20 mouse cellular contexts compared by ENCODE assay signal in the genomic region with DNA sequence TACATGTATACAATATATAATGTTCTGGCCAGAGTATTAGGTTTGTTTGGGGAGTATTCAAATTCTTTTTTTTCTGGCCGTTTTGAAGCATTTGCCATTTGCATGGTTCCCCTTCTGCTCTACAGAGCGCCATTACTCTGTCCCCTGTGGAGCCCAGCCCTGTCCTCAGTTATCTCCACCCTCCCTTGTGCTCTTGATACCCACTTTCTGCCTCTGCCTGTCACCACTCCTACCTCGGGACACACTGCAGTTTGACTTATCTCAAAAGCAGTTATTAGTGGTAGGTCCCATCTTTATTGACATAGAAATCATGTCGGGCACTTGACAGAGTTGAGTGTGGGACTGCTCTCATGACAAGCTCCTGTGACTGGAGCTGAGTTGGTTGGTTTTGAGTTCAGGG. TPM values are rescaled to one million over a fixed set of nuclear protein-coding genes. Genes with fewer than 3 reads are reported as not detected.
DNase-seq lines count a peak whose midpoint lies in the region; ATAC-seq lines count a peak whose summit lies in the region.
"Had no signal": no experiment of that assay in that cellular context is flagged by ENCODE, and none has a peak within 500 bp of the region (broad histone marks: within the 10 kb centered on the region; RNA-seq: fewer than 3 reads in every experiment).

No protein-coding gene starts in this region.

- peaks cover 5% of the 10 kb centered on the region; the same call in 1 of the 2 replicates for H3K9me3 ChIP-seq in heart, embryonic 13.5 days
- H3K9me3 ChIP-seq in heart, embryonic 16.5 days (replicated peaks; ENCODE audit: control insufficient read depth, low read length): no peaks in the 10 kb centered on the region; the same call in 1 of the 2 replicates
- H3K9me3 ChIP-seq: embryonic facial prominence, embryonic 13.5 days; embryonic facial prominence, embryonic 15.5 days; forebrain, embryonic 10.5 days; forebrain, embryonic 12.5 days had no signal

- 48% methylated on average over 4 of the region's 4 CpGs for WGBS in heart, embryonic 13.5 days
- WGBS in heart, embryonic 16.5 days: 54% methylated on average over 4 of the region's 4 CpGs

- DNase-seq in heart, postnatal 4 days: no peak
- no peak for DNase-seq in heart, adult 8-10 months (ENCODE audit: low spot score)
- DNase-seq: adrenal gland, adult 2 months; adrenal gland, postnatal 25 days; cerebellum, adult 11 months; cerebellum, adult 18-20 months; cerebellum, adult 8-10 months; cerebellum, adult 9-11 months; cerebellum, postnatal 14 days; cerebellum, postnatal 36 days; embryo, embryonic 11 days had no signal

- no peak overlapping the region for H3K4me3 ChIP-seq in heart, embryonic 13.5 days
- H3K4me3 ChIP-seq in heart, embryonic 16.5 days (ENCODE audit: low read length): no peak overlapping the region
- H3K4me3 ChIP-seq: embryonic facial prominence, embryonic 13.5 days; embryonic facial prominence, embryonic 15.5 days; erythroblast, embryonic 14.5 days; forebrain, embryonic 10.5 days; forebrain, embryonic 12.5 days had no signal

- H3K27me3 ChIP-seq in heart, embryonic 13.5 days (replicated peaks): no peaks in the 10 kb centered on the region
- no peaks in the 10 kb centered on the region for H3K27me3 ChIP-seq in heart, embryonic 16.5 days (ENCODE audit: control insufficient read depth, insufficient read depth, low read length)
- H3K27me3 ChIP-seq: embryonic facial prominence, embryonic 13.5 days; embryonic facial prominence, embryonic 15.5 days; forebrain, embryonic 12.5 days had no signal

- 0 out of 2 replicates have a peak overlapping the region, but pooled peaks have one; percentile 32 for H3K27ac ChIP-seq in heart, embryonic 13.5 days (replicated peaks)
- no peak overlapping the region for H3K27ac ChIP-seq in heart, embryonic 16.5 days (ENCODE audit: low read length)
- H3K27ac ChIP-seq: embryonic facial prominence, embryonic 13.5 days; embryonic facial prominence, embryonic 15.5 days; forebrain, embryonic 10.5 days; forebrain, embryonic 12.5 days had no signal

- H3K4me1 ChIP-seq in heart, embryonic 13.5 days: peaks cover 3% of the 10 kb centered on the region
- H3K4me1 ChIP-seq in heart, embryonic 16.5 days (ENCODE audit: control insufficient read depth, insufficient read depth, low read length): no peaks in the 10 kb centered on the region
- H3K4me1 ChIP-seq: embryonic facial prominence, embryonic 13.5 days; embryonic facial prominence, embryonic 15.5 days; forebrain, embryonic 10.5 days; forebrain, embryonic 12.5 days had no signal

- ATAC-seq in heart, embryonic 13.5 days (ENCODE audit: extremely low read depth, insufficient number of reproducible peaks, low FRiP score, low TSS enrichment): no peak
- peak; percentile 70 for ATAC-seq in heart, embryonic 16.5 days (replicated peaks; ENCODE audit: extremely low read depth, insufficient read depth, low FRiP score)
- ATAC-seq: forebrain, embryonic 14.5 days; forebrain, embryonic 16.5 days had no signal

- H3K36me3 ChIP-seq in heart, embryonic 13.5 days: peaks cover 94% of the 10 kb centered on the region
- H3K36me3 ChIP-seq in heart, embryonic 16.5 days (ENCODE audit: control insufficient read depth, insufficient read depth): peaks cover 44% of the 10 kb centered on the region

- no peak overlapping the region for H3K9ac ChIP-seq in heart, embryonic 13.5 days
- H3K9ac ChIP-seq in heart, embryonic 16.5 days (ENCODE audit: low read length): no peak overlapping the region
- H3K9ac ChIP-seq: embryonic facial prominence, embryonic 13.5 days; embryonic facial prominence, embryonic 15.5 days; forebrain, embryonic 12.5 days had no signal

- H3K4me2 ChIP-seq in heart, embryonic 13.5 days: no peak overlapping the region
- H3K4me2 ChIP-seq in heart, embryonic 16.5 days (ENCODE audit: low read depth, low read length): no peak overlapping the region
- H3K4me2 ChIP-seq: embryonic facial prominence, embryonic 13.5 days; embryonic facial prominence, embryonic 15.5 days; forebrain, embryonic 12.5 days had no signal

RNA-seq across cellular contexts. Expression of gene Nrd1, which starts 42.3 kb away (rescaled TPM):
- 47.4 and 49.1 TPM in 2 replicates for polyA plus RNA-seq in heart, embryonic 13.5 days (2015; fragmentation: Nextera tagmentation; extraction: Ambion mirVana)
- total RNA-seq in heart, postnatal 4 days (2021): 10 to 100 TPM; 86.6 to 98.9 TPM
- 48.2 and 50.2 TPM in 2 replicates for polyA plus RNA-seq in heart, embryonic 16.5 days (2015; fragmentation: Nextera tagmentation; extraction: Ambion mirVana)
- 100 to 1,000 TPM; 123 to 146 (median 141) TPM for total RNA-seq in heart, adult 8-10 months (2022)
